Comparison of ENCODE assay signal across 8 mouse cellular contexts in genomic region chr2:130906584-130907315, GRCm38 (mm10). TPM values are rescaled to one million over a fixed set of nuclear protein-coding genes. Genes with fewer than 3 reads are reported as not detected.
DNase-seq lines count a peak whose midpoint lies in the region; ATAC-seq and TF ChIP-seq lines count a peak whose summit lies in the region.

No protein-coding gene starts in this region.

- dilution Hi-C loops in CH12.LX (cut with MboI; ENCODE audit: extremely low pct_ligation_motif_present, extremely low pct_unique_long_range_greater_than_20kb, low sequenced_read_pairs), result no loop called here

- in situ Hi-C loops in CH12.LX (cut with MboI; ENCODE audit: low pct_ligation_motif_present, low pct_unique_long_range_greater_than_20kb, low sequenced_read_pairs), result no loop called here

- peaks cover 16% of the 10 kb centered on the region for H3K4me1 ChIP-seq in heart, embryonic 10.5 days
- peaks cover 5 to 18% of the 10 kb centered on the region in 2 experiments for H3K4me1 ChIP-seq in CH12.LX (ENCODE audit: control insufficient read depth in 1 of 2, insufficient read depth in 2 of 2)
- peaks cover 16% of the 10 kb centered on the region for H3K4me1 ChIP-seq in heart, embryonic 12.5 days (replicated peaks)
- peaks cover 28% of the 10 kb centered on the region for H3K4me1 ChIP-seq in midbrain, embryonic 15.5 days

- peak overlapping the region; percentile 72 for H3K9ac ChIP-seq in CH12.LX (ENCODE audit: insufficient read depth, low read depth)
- peak overlapping the region; percentile 97 for H3K9ac ChIP-seq in heart, embryonic 12.5 days
- H3K9ac ChIP-seq in midbrain, embryonic 15.5 days, result peak overlapping the region; percentile 92

- H3K4me2 ChIP-seq in CH12.LX (ENCODE audit: insufficient read depth, low read depth, poor library complexity, severe bottlenecking), result peak overlapping the region; percentile 85
- H3K4me2 ChIP-seq in heart, embryonic 12.5 days, result peak overlapping the region; percentile 90
- peak overlapping the region; percentile 63 for H3K4me2 ChIP-seq in midbrain, embryonic 15.5 days

- H3K36me3 ChIP-seq in heart, embryonic 10.5 days, result no peaks in the 10 kb centered on the region; the same call in 1 of the 2 replicates
- peaks cover 2 to 18% of the 10 kb centered on the region in 2 experiments for H3K36me3 ChIP-seq in CH12.LX (replicated peaks in 1 of 2; ENCODE audit: control insufficient read depth in 1 of 2, insufficient read depth in 1 of 2, low read length in 1 of 2)
- H3K36me3 ChIP-seq in heart, embryonic 12.5 days, result 0 out of 2 replicates have a peak, but pooled peaks cover 2% of the 10 kb centered on the region
- 0 out of 2 replicates have a peak, but pooled peaks cover 6% of the 10 kb centered on the region for H3K36me3 ChIP-seq in midbrain, embryonic 15.5 days (replicated peaks)

- no peaks in the 10 kb centered on the region for H3K27me3 ChIP-seq in heart, embryonic 10.5 days (ENCODE audit: insufficient read depth, poor library complexity, severe bottlenecking)
- H3K27me3 ChIP-seq in CH12.LX (replicated peaks), result no peaks in the 10 kb centered on the region
- no peaks in the 10 kb centered on the region for H3K27me3 ChIP-seq in heart, embryonic 12.5 days (replicated peaks)
- H3K27me3 ChIP-seq in midbrain, embryonic 15.5 days (replicated peaks), result no peaks in the 10 kb centered on the region

- peak; percentile 84 for DNase-seq in heart, embryonic 10.5 days (ENCODE audit: low spot score)
- DNase-seq in heart, postnatal 14 days, result no peak
- no peak for DNase-seq in CH12.LX (ENCODE audit: extremely low read depth)
- peak; percentile 7 for DNase-seq in embryo, embryonic 10.5 days (ENCODE audit: low spot score)
- DNase-seq in left cerebral cortex, postnatal 4 days, result peak; percentile 30
- no peak for DNase-seq in urinary bladder, adult 18-20 months (ENCODE audit: low spot score in 2 of 2)

- no peak for TF ChIP-seq EP300 in CH12.LX (IDR thresholded peaks at IDR 0.05; ENCODE audit: low read length)

- ATAC-seq in heart, embryonic 12.5 days (ENCODE audit: insufficient number of reproducible peaks, low FRiP score), result peak; percentile 64
- ATAC-seq in midbrain, embryonic 15.5 days (replicated peaks), result peak; percentile 74

- intact Hi-C loops in heart, postnatal 14 days (cut with DNase I), result loop anchor here (2.0 to 5.0 kb wide), 3 partner anchors 41 to 89 kb away; no protein-coding TSS in a partner anchor
- intact Hi-C loops in left cerebral cortex, postnatal 4 days (cut with DNase I), result loop anchor here (5.0 kb wide), 1 partner anchor 69 kb away; no protein-coding TSS in a partner anchor

- no peak for TF ChIP-seq RAD21 in CH12.LX (IDR thresholded peaks at IDR 0.05; ENCODE audit: low read depth, low read length)

- under 1% methylated on average over 58 of the region's 58 CpGs for WGBS in heart, embryonic 10.5 days
- WGBS in heart, embryonic 12.5 days, result under 1% methylated on average over 49 of the region's 58 CpGs
- under 1% methylated on average over 55 of the region's 58 CpGs for WGBS in midbrain, embryonic 15.5 days

- peak overlapping the region; percentile 87 for H3K4me3 ChIP-seq in heart, embryonic 10.5 days
- H3K4me3 ChIP-seq in CH12.LX (replicated peaks in 1 of 3; ENCODE audit: low read depth in 2 of 3, low read length in 2 of 3, poor library complexity in 1 of 3), result peak overlapping the region; percentile 47 to 98 (median 97)
- H3K4me3 ChIP-seq in heart, embryonic 12.5 days, result peak overlapping the region; percentile 88
- H3K4me3 ChIP-seq in midbrain, embryonic 15.5 days, result peak overlapping the region; percentile 75

- H3K27ac ChIP-seq in heart, embryonic 10.5 days, result peak overlapping the region; percentile 88
- no peak overlapping the region for H3K27ac ChIP-seq in CH12.LX (ENCODE audit: insufficient read depth, low read depth)
- peak overlapping the region; percentile 72; the same call in 1 of the 2 replicates for H3K27ac ChIP-seq in heart, embryonic 12.5 days (ENCODE audit: poor library complexity, severe bottlenecking)
- H3K27ac ChIP-seq in midbrain, embryonic 15.5 days, result peak overlapping the region; percentile 89

- no peak for TF ChIP-seq POLR2A in CH12.LX (IDR thresholded peaks at IDR 0.05; ENCODE audit: low read depth, low read length)

- no peaks in the 10 kb centered on the region for H3K79me2 ChIP-seq in CH12.LX (replicated peaks; ENCODE audit: control insufficient read depth, extremely low read depth, insufficient read depth, poor library complexity, severe bottlenecking)

- no peaks in the 10 kb centered on the region for H3K9me3 ChIP-seq in heart, embryonic 10.5 days
- no peaks in the 10 kb centered on the region for H3K9me3 ChIP-seq in CH12.LX (replicated peaks; ENCODE audit: low read length)
- no peaks in the 10 kb centered on the region for H3K9me3 ChIP-seq in heart, embryonic 12.5 days (replicated peaks)
- no peaks in the 10 kb centered on the region for H3K9me3 ChIP-seq in midbrain, embryonic 15.5 days

- TF ChIP-seq CTCF in CH12.LX (conservative IDR thresholded peaks at IDR 0.05 in 1 of 2, IDR thresholded peaks at IDR 0.05 in 1 of 2; ENCODE audit: low read depth in 2 of 2, low read length in 2 of 2), result no peak

TF ChIP-seq in CH12.LX, 34 proteins besides CTCF, POLR2A, EP300 and RAD21:
- no peak for TF ChIP-seq BHLHE40 (IDR thresholded peaks at IDR 0.05; ENCODE audit: low read depth, low read length)
- TF ChIP-seq USF2 (conservative IDR thresholded peaks at IDR 0.05; ENCODE audit: low read depth, low read length), result no peak
- TF ChIP-seq TCF12 (IDR thresholded peaks at IDR 0.05; ENCODE audit: low read depth, low read length), result no peak
- no peak for TF ChIP-seq PAX5 (IDR thresholded peaks at IDR 0.05; ENCODE audit: low read length)
- no peak for TF ChIP-seq MAX (IDR thresholded peaks at IDR 0.05; ENCODE audit: low read length)
- no peak for TF ChIP-seq CHD2 (IDR thresholded peaks at IDR 0.05; ENCODE audit: low read length)
- TF ChIP-seq ETS1 (conservative IDR thresholded peaks at IDR 0.05; ENCODE audit: low read depth, low read length), result no peak
- TF ChIP-seq SIN3A (IDR thresholded peaks at IDR 0.05; ENCODE audit: low read length), result no peak
- no peak for TF ChIP-seq TBP (conservative IDR thresholded peaks at IDR 0.05; ENCODE audit: low read depth, low read length)
- TF ChIP-seq RCOR1 (conservative IDR thresholded peaks at IDR 0.05; ENCODE audit: low read depth, low read length), result no peak
- no peak for TF ChIP-seq MEF2A (IDR thresholded peaks at IDR 0.05; ENCODE audit: borderline replicate concordance, low read depth, low read length)
- TF ChIP-seq CHD1 (IDR thresholded peaks at IDR 0.05; ENCODE audit: low read depth, low read length), result no peak
- no peak for TF ChIP-seq ZC3H11A (IDR thresholded peaks at IDR 0.05; ENCODE audit: low read depth, low read length)
- TF ChIP-seq MAFK (IDR thresholded peaks at IDR 0.05; ENCODE audit: insufficient replicate concordance, low read length), result no peak
- TF ChIP-seq ELF1 (IDR thresholded peaks at IDR 0.05; ENCODE audit: low read depth, low read length), result no peak
- no peak for TF ChIP-seq MYC (IDR thresholded peaks at IDR 0.05; ENCODE audit: low read depth, low read length)
- no peak for TF ChIP-seq ZKSCAN1 (IDR thresholded peaks at IDR 0.05; ENCODE audit: borderline replicate concordance, low read depth, low read length)
- no peak for TF ChIP-seq MXI1 (IDR thresholded peaks at IDR 0.05; ENCODE audit: low read depth, low read length)
- no peak for TF ChIP-seq IRF4 (IDR thresholded peaks at IDR 0.05; ENCODE audit: low read depth, low read length)
- TF ChIP-seq GABPA (IDR thresholded peaks at IDR 0.05; ENCODE audit: insufficient replicate concordance, low read depth, low read length), result no peak

RNA-seq across cellular contexts. Expression of gene Atrn, which starts 0.5 kb away (rescaled TPM):
- polyA plus RNA-seq in heart, embryonic 10.5 days (2016; fragmentation: Nextera tagmentation; extraction: Ambion mirVana), result 5.3 and 5.6 TPM in 2 replicates
- 10 to 100 TPM; 28.8 to 29.6 TPM for total RNA-seq in heart, postnatal 14 days (2021)
- total RNA-seq in CH12.LX (2012; rRNA removed) (4.4 and 4.5 TPM in 2 replicates), CH12.LX (2014; rRNA removed) (4.0 TPM in 2 replicates)
- 4.9 and 5.8 TPM in 2 replicates for polyA plus RNA-seq in CH12.LX (2012; ENCODE audit: insufficient read length, low read depth)
- 7.2 and 10.1 TPM in 2 replicates for polyA plus RNA-seq in heart, embryonic 12.5 days (2016; fragmentation: Nextera tagmentation; extraction: Ambion mirVana)
- 10 to 100 TPM; 87.6 to 89.5 TPM for total RNA-seq in left cerebral cortex, postnatal 4 days (2021)
- 15.6 TPM in 2 replicates for polyA plus RNA-seq in midbrain, embryonic 15.5 days (2015; fragmentation: Nextera tagmentation; extraction: Ambion mirVana)

RNA-seq across cellular contexts. Expression of gene 4930402H24Rik, which starts 0.5 kb away (rescaled TPM):
- 36.8 and 56.0 TPM in 2 replicates for polyA plus RNA-seq in heart, embryonic 10.5 days (2016; fragmentation: Nextera tagmentation; extraction: Ambion mirVana)
- 10 to 100 TPM; 61.4 to 61.7 TPM for total RNA-seq in heart, postnatal 14 days (2021)
- total RNA-seq in CH12.LX (2012; rRNA removed), result 3.3 and 4.2 TPM in 2 replicates
- 3.1 and 4.2 TPM in 2 replicates for total RNA-seq in CH12.LX (2014; rRNA removed)
- polyA plus RNA-seq in CH12.LX (2012; ENCODE audit: insufficient read length, low read depth), result 2.6 and 4.8 TPM in 2 replicates
- polyA plus RNA-seq in heart, embryonic 12.5 days (2016; fragmentation: Nextera tagmentation; extraction: Ambion mirVana), result 61.1 and 66.5 TPM in 2 replicates
- total RNA-seq in left cerebral cortex, postnatal 4 days (2021), result 100 to 1,000 TPM; 105 to 113 TPM
- polyA plus RNA-seq in midbrain, embryonic 15.5 days (2015; fragmentation: Nextera tagmentation; extraction: Ambion mirVana), result 102 and 108 TPM in 2 replicates

Comparison
In these comparisons a context has a peak if more than half of its experiments do, and no peak if none do; other contexts are left out.
1. DNase-seq: peak in heart, embryonic 10.5 days (single experiment), embryo, embryonic 10.5 days (single experiment) and left cerebral cortex, postnatal 4 days (single experiment); none in heart, postnatal 14 days (0 of 2), CH12.LX (single experiment) and urinary bladder, adult 18-20 months (0 of 2).
2. Peak in every context shown above with its lines, with median percentiles within 50 percentile points of each other: H3K4me3 ChIP-seq, H3K4me2 ChIP-seq and H3K9ac ChIP-seq.